Mouse (Mus musculus): ENCODE results near the gene Gatb.
A peak's percentile ranks its signal among the peaks of the same experiment; 100 is the strongest.

The Gatb gene

GRCm38 (mm10) chr3:85652727-85653665 is 79.1 kb downstream of the Gatb start:
- no peak for DNase-seq (ENCODE audit: low spot score in 2 of 2)

- DNase-seq (ENCODE audit: low spot score in 2 of 2), result no peak
Observed at GRCm38 (mm10) chr3:85655538-85655937, 81.6 kb downstream of the Gatb start.

GRCm38 (mm10) chr3:85659681-85660080 is 85.8 kb downstream of the Gatb start:
- no peak for DNase-seq (ENCODE audit: low spot score in 2 of 2)

- DNase-seq (ENCODE audit: low spot score in 2 of 2), result peak; percentile 61 to 65
Observed at GRCm38 (mm10) chr3:85661926-85662813, 88.3 kb downstream of the Gatb start.

- DNase-seq (ENCODE audit: low spot score in 2 of 2), result no peak
Observed at GRCm38 (mm10) chr3:85663826-85664225, 89.9 kb downstream of the Gatb start.

DNA sequence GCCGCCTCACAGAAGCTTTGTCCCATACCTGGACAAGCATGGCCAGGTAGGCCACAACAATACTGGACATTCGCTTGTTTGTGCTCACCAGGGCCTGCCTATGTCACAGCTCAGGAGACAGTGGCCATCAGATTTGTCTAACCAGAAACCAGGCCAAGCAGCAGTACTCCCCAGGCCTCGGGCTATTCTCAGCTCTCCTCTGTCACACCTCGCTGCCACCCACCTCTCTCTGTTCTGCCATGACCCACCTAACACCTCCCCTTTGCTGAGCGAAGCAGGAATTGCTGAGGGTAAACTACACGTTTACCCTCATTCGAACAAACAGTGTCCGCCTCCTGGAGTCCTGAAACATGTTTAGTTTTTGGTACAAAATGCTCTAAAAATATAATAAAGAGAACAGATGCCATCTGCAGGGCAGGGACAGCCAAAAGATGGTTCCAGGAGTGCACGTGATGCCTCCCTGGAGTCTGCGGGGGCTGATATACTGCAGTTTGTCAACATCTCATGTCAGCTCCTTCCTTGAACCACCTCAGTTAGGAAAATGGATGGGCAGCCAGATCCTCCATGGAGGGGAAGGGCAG is 90.8 kb downstream of the Gatb start:
- DNase-seq (ENCODE audit: low spot score in 2 of 2), result peak in 1 of 2 experiments; percentile 87

GRCm38 (mm10) chr3:85666166-85666565 is 92.2 kb downstream of the Gatb start:
- DNase-seq (ENCODE audit: low spot score in 2 of 2), result no peak

- no peak for DNase-seq (ENCODE audit: low spot score in 2 of 2)
Observed at GRCm38 (mm10) chr3:85666736-85667135, 92.8 kb downstream of the Gatb start.

DNA sequence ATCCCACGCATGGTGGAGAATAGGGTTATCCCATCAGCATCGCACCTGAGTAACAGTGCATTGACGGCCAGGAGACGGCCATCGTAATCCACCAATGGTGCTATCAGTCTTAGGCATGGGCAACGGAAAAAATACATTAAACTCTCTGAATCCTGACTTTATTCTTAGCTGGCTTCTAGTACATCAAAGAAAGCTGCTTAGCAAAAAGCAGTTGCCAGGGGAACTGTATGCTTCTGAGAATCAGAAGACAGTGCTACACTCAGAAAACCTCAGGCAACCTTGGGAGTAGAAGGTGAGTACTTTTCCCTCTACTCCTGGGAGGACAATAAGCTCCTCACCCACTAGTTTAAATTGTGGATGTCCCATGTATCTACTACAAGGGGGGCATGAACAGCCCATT is 93.8 kb downstream of the Gatb start:
- no peak for DNase-seq (ENCODE audit: low spot score in 2 of 2)

DNA sequence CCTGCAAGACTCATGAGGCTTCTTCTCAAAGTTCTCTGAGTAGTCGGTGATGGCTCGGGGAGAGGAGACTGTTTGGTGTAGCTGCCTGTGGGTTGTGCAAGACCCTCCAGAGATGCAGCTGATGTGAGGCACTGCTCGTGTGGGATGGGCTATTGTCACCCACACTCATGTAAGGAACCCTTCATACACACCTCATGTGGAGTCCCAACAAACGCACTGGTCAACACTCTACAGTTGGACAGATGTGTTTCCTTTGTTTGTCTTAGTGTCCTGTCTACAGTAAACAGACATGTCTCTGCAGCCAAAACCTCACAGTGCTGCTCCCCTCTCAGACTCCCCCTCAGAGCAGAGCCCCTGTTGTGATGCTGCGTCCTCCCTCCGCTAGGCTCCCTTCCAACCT is 95.9 kb downstream of the Gatb start:
- DNase-seq (ENCODE audit: low spot score in 2 of 2), result no peak

DNA sequence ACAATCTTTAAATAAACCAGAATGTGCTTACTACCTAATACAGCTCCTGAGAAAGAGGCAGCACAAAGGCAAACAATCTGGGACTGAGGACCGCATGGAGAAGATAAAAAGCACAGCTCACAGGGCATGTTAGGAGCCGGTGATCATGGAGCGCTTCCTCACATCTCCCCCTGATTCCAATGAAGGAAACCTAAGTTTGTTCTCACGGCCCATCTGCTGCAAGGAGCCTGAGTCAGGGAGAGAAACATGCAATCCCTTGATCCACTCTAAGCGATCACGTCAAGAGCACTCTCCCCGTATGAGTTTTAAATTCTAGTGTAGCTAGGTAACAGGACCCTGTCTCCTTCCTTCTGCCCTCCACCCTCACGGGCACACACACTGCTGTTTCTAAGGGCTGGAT is 103.2 kb downstream of the Gatb start:
- DNase-seq (ENCODE audit: low spot score in 2 of 2), result no peak

DNA sequence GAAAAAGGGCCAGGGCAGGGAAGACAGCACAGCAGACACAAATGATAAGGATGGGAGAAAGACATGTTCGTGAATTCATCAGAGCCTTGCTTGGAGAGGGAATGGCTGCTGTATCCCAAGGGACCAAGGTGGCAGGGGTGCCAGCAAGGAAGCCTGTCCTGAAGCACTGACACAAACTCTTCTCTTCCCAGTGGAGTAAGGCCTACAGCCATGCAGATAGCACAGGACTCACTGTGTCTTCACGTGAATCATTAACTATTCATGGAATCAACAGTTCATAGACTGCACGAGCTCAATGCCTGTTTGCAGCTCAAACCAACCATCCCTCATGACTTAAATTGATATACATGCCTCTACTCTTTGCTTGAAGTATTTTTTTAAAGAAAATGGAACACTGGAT is 104.0 kb downstream of the Gatb start:
- no peak for DNase-seq (ENCODE audit: low spot score in 2 of 2)

- no peak for DNase-seq (ENCODE audit: low spot score in 2 of 2)
Observed at GRCm38 (mm10) chr3:85679312-85679933, 105.5 kb downstream of the Gatb start.

- no peak for DNase-seq (ENCODE audit: low spot score in 2 of 2)
Observed at GRCm38 (mm10) chr3:85679960-85680359, 106.0 kb downstream of the Gatb start.

DNA sequence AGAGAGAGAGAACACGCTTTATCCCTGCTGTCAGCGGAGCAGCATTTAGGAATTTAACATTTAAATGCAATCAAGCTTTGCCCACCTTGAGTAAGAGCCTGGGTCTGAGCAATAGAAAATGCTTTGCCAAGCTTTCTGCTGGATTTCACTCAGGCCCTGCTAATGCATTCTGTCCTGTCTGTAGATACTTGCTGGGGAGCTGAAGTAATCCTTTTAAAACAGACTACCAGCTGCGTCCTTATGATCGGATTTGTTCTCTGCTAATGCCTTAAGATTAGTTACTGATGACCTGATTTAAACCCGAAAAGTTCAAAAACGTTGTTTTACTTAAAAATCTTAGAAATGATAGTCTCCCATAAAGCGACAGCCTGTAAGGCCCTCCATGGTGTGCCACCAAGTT is 107.2 kb downstream of the Gatb start:
- no peak for DNase-seq (ENCODE audit: low spot score in 2 of 2)

- DNase-seq (ENCODE audit: low spot score in 2 of 2), result no peak
Observed at GRCm38 (mm10) chr3:85683618-85684017, 109.7 kb downstream of the Gatb start.

DNA sequence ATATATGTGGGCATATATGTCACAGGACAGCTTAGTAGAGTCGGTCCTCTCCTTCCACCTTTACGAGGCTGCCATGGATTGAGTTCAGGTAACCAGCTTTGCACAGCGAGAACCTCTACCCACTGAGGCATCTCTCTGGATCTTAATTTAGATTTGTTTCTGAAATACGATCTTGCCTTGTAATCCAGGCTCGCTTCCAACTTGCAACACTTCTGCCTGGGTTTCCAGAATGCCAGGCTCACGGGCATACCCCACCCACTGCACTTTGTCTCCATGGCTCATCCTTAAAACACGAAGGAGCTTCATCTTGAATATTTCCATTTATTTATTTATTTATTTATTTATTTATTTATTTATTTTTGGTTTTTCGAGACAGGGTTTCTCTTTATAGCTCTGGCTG is 111.4 kb downstream of the Gatb start:
- no peak for DNase-seq (ENCODE audit: low spot score in 2 of 2)

- no peak for DNase-seq (ENCODE audit: low spot score in 2 of 2)
Observed at GRCm38 (mm10) chr3:85688341-85688740, 114.4 kb downstream of the Gatb start.

GRCm38 (mm10) chr3:85691134-85691533 is 117.2 kb downstream of the Gatb start:
- no peak for DNase-seq (ENCODE audit: low spot score in 2 of 2)

DNA sequence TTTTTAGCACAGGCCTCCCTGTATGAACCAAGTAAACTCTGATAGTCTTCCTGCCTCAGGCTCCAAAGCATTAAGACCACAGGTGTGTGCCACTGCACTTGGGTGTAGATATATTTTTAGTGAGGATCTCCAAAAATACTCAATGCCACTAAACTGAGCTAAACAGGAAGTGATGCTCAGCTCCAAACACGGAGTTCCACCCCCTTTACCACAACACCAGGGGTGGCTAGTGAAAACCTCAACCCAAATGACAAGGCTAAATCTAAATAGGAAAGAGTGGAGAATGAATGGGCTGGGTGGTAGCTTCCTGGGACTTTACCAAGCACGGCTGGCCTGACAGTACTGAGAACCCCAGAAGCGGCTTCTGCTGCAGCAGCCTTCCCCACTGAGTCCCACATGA is 119.1 kb downstream of the Gatb start:
- DNase-seq (ENCODE audit: low spot score in 2 of 2), result no peak

- no peak for DNase-seq (ENCODE audit: low spot score in 2 of 2)
Observed at GRCm38 (mm10) chr3:85695056-85695455, 121.1 kb downstream of the Gatb start.

- DNase-seq (ENCODE audit: low spot score in 2 of 2), result no peak
Observed at GRCm38 (mm10) chr3:85698496-85698895, 124.6 kb downstream of the Gatb start.
